Mouse (Mus musculus): ENCODE results near the gene Btnl2. TPM values are rescaled to one million over a fixed set of nuclear protein-coding genes. Genes with fewer than 3 reads are reported as not detected.

Btnl2 gene
- total RNA-seq, 1 experiment = not detected

GRCm38 (mm10) chr17:34346041-34346440, 8.6 kb upstream of the Btnl2 start:
- TF ChIP-seq ZNF384 (IDR thresholded peaks at IDR 0.05; ENCODE audit: low read depth, low read length) = no peak
- no peak for TF ChIP-seq CHD2 (IDR thresholded peaks at IDR 0.05; ENCODE audit: low read depth, low read length)
- no peak for TF ChIP-seq HCFC1 (IDR thresholded peaks at IDR 0.05; ENCODE audit: borderline replicate concordance, insufficient read depth, low read length)
- TF ChIP-seq ZC3H11A (IDR thresholded peaks at IDR 0.05; ENCODE audit: borderline replicate concordance, low read depth, low read length) = no peak
- no peak for TF ChIP-seq MAFK (IDR thresholded peaks at IDR 0.05; ENCODE audit: insufficient read depth, low read depth, low read length)
- H3K27ac ChIP-seq (ENCODE audit: insufficient read depth, low read depth, low read length, poor library complexity, severe bottlenecking) = no peak overlapping the region
- in situ Hi-C loops (cut with MboI; ENCODE audit: low sequenced_read_pairs in 2 of 2, unreplicated experiment in 2 of 2) = loop anchor here in 1 of 2 experiments (10.0 kb wide), 1 partner anchor 101 kb away; no protein-coding TSS in a partner anchor

GRCm38 (mm10) chr17:34347606-34348308, 6.9 kb upstream of the Btnl2 start:
- no peak overlapping the region for H3K4me3 ChIP-seq (ENCODE audit: insufficient read depth in 1 of 2, low read depth in 1 of 2, low read length in 2 of 2, poor library complexity in 1 of 2, severe bottlenecking in 1 of 2)
- H3K4me1 ChIP-seq (ENCODE audit: control insufficient read depth in 2 of 2, insufficient read depth in 2 of 2, low read length in 2 of 2, poor library complexity in 1 of 2) = no peaks in the 10 kb centered on the region
- H3K27ac ChIP-seq (ENCODE audit: insufficient read depth, low read depth, low read length, poor library complexity, severe bottlenecking) = no peak overlapping the region
- TF ChIP-seq MAFK (IDR thresholded peaks at IDR 0.05; ENCODE audit: insufficient read depth, low read depth, low read length) (no peak), ZNF384 (IDR thresholded peaks at IDR 0.05; ENCODE audit: low read depth, low read length) (no peak), HCFC1 (IDR thresholded peaks at IDR 0.05; ENCODE audit: borderline replicate concordance, insufficient read depth, low read length) (no peak), CHD2 (IDR thresholded peaks at IDR 0.05; ENCODE audit: low read depth, low read length) (no peak), ZC3H11A (IDR thresholded peaks at IDR 0.05; ENCODE audit: borderline replicate concordance, low read depth, low read length) (no peak)
- H3K36me3 ChIP-seq (ENCODE audit: control insufficient read depth, insufficient read depth, low read length, poor library complexity, severe bottlenecking) = no peaks in the 10 kb centered on the region
- no peak overlapping the region for H3K9ac ChIP-seq (ENCODE audit: insufficient read depth, low read depth, low read length, poor library complexity, severe bottlenecking)
- in situ Hi-C loops (cut with MboI; ENCODE audit: low sequenced_read_pairs in 2 of 2, unreplicated experiment in 2 of 2) = loop anchor here in 1 of 2 experiments (10.0 kb wide), 1 partner anchor 103 kb away; no protein-coding TSS in a partner anchor
- no peak for DNase-seq (ENCODE audit: low read depth, low spot score)
- H3K9me3 ChIP-seq (ENCODE audit: control insufficient read depth, insufficient read depth, low read depth, low read length) = no peaks in the 10 kb centered on the region

More at GRCm38 (mm10) chr17:34346041-34346440, 8.6 kb upstream of the Btnl2 start:
- Histone ChIP-seq H3K9ac (ENCODE audit: insufficient read depth, low read depth, low read length, poor library complexity, severe bottlenecking) (no peak overlapping the region), H3K4me1 (ENCODE audit: control insufficient read depth in 2 of 2, insufficient read depth in 2 of 2, low read length in 2 of 2, poor library complexity in 1 of 2) (no peaks in the 10 kb centered on the region), H3K9me3 (ENCODE audit: control insufficient read depth, insufficient read depth, low read depth, low read length) (no peaks in the 10 kb centered on the region), H3K36me3 (ENCODE audit: control insufficient read depth, insufficient read depth, low read length, poor library complexity, severe bottlenecking) (no peaks in the 10 kb centered on the region), H3K4me3 (ENCODE audit: insufficient read depth in 1 of 2, low read depth in 1 of 2, low read length in 2 of 2, poor library complexity in 1 of 2, severe bottlenecking in 1 of 2) (no peak overlapping the region)
- DNase-seq (ENCODE audit: low read depth, low spot score) = no peak

- Histone ChIP-seq H3K9ac (ENCODE audit: insufficient read depth, low read depth, low read length, poor library complexity, severe bottlenecking) (no peak overlapping the region), H3K4me3 (ENCODE audit: insufficient read depth in 1 of 2, low read depth in 1 of 2, low read length in 2 of 2, poor library complexity in 1 of 2, severe bottlenecking in 1 of 2) (no peak overlapping the region), H3K36me3 (ENCODE audit: control insufficient read depth, insufficient read depth, low read length, poor library complexity, severe bottlenecking) (no peaks in the 10 kb centered on the region), H3K27ac (ENCODE audit: insufficient read depth, low read depth, low read length, poor library complexity, severe bottlenecking) (no peak overlapping the region), H3K9me3 (ENCODE audit: control insufficient read depth, insufficient read depth, low read depth, low read length) (no peaks in the 10 kb centered on the region), H3K4me1 (ENCODE audit: control insufficient read depth in 2 of 2, insufficient read depth in 2 of 2, low read length in 2 of 2, poor library complexity in 1 of 2) (no peaks in the 10 kb centered on the region)
- peak; percentile 83 for DNase-seq (ENCODE audit: low read depth, low spot score)
- in situ Hi-C loops (cut with MboI; ENCODE audit: low sequenced_read_pairs in 2 of 2, unreplicated experiment in 2 of 2) = loop anchor here in 1 of 2 experiments (10.0 kb wide), 1 partner anchor 105 kb away; no protein-coding TSS in a partner anchor
- TF ChIP-seq CHD2 (IDR thresholded peaks at IDR 0.05; ENCODE audit: low read depth, low read length) = no peak
- TF ChIP-seq MAFK (IDR thresholded peaks at IDR 0.05; ENCODE audit: insufficient read depth, low read depth, low read length) = no peak
- TF ChIP-seq ZNF384 (IDR thresholded peaks at IDR 0.05; ENCODE audit: low read depth, low read length) = no peak
- no peak for TF ChIP-seq HCFC1 (IDR thresholded peaks at IDR 0.05; ENCODE audit: borderline replicate concordance, insufficient read depth, low read length)
- TF ChIP-seq ZC3H11A (IDR thresholded peaks at IDR 0.05; ENCODE audit: borderline replicate concordance, low read depth, low read length) = peak; percentile 65; the same call in 1 of the 2 replicates
Observed at GRCm38 (mm10) chr17:34349429-34349828, 5.2 kb upstream of the Btnl2 start.

- in situ Hi-C loops (cut with MboI; ENCODE audit: low sequenced_read_pairs in 2 of 2, unreplicated experiment in 2 of 2) = no loop called here
- Histone ChIP-seq H3K9me3 (ENCODE audit: control insufficient read depth, insufficient read depth, low read depth, low read length) (no peaks in the 10 kb centered on the region), H3K4me1 (ENCODE audit: control insufficient read depth in 2 of 2, insufficient read depth in 2 of 2, low read length in 2 of 2, poor library complexity in 1 of 2) (no peaks in the 10 kb centered on the region), H3K9ac (ENCODE audit: insufficient read depth, low read depth, low read length, poor library complexity, severe bottlenecking) (no peak overlapping the region), H3K4me3 (ENCODE audit: insufficient read depth in 1 of 2, low read depth in 1 of 2, low read length in 2 of 2, poor library complexity in 1 of 2, severe bottlenecking in 1 of 2) (no peak overlapping the region), H3K36me3 (ENCODE audit: control insufficient read depth, insufficient read depth, low read length, poor library complexity, severe bottlenecking) (no peaks in the 10 kb centered on the region), H3K27ac (ENCODE audit: insufficient read depth, low read depth, low read length, poor library complexity, severe bottlenecking) (no peak overlapping the region)
- DNase-seq (ENCODE audit: low read depth, low spot score) = no peak
- TF ChIP-seq ZC3H11A (IDR thresholded peaks at IDR 0.05; ENCODE audit: borderline replicate concordance, low read depth, low read length) = no peak
- TF ChIP-seq MAFK (IDR thresholded peaks at IDR 0.05; ENCODE audit: insufficient read depth, low read depth, low read length) = no peak
- no peak for TF ChIP-seq CHD2 (IDR thresholded peaks at IDR 0.05; ENCODE audit: low read depth, low read length)
- no peak for TF ChIP-seq HCFC1 (IDR thresholded peaks at IDR 0.05; ENCODE audit: borderline replicate concordance, insufficient read depth, low read length)
Observed at GRCm38 (mm10) chr17:34354940-34355339, 318 bp downstream of the Btnl2 start.
